Mouse (Mus musculus) adrenal gland, adult 10 weeks (tissue): ENCODE measurements around the gene Cwc27. TPM values are rescaled to one million over a fixed set of nuclear protein-coding genes. Genes with fewer than 3 reads are reported as not detected.

Experiments used
- polyA plus RNA-seq: library from polyadenylated mRNA; stranded (reverse); fragments of 350-450 nt; fragmentation: Illumina TruSeq; extraction: RNeasy Lipid Tissue Mini Kit (QIAGEN cat#74804); gene quantifications from one replicate; pipeline ENCODE4 v1.2.3, GENCODE M21; 2014; ENCODE audit warnings: low read depth, low replicate concordance

The Cwc27 gene
- polyA plus RNA-seq = 32.8 TPM

DNA sequence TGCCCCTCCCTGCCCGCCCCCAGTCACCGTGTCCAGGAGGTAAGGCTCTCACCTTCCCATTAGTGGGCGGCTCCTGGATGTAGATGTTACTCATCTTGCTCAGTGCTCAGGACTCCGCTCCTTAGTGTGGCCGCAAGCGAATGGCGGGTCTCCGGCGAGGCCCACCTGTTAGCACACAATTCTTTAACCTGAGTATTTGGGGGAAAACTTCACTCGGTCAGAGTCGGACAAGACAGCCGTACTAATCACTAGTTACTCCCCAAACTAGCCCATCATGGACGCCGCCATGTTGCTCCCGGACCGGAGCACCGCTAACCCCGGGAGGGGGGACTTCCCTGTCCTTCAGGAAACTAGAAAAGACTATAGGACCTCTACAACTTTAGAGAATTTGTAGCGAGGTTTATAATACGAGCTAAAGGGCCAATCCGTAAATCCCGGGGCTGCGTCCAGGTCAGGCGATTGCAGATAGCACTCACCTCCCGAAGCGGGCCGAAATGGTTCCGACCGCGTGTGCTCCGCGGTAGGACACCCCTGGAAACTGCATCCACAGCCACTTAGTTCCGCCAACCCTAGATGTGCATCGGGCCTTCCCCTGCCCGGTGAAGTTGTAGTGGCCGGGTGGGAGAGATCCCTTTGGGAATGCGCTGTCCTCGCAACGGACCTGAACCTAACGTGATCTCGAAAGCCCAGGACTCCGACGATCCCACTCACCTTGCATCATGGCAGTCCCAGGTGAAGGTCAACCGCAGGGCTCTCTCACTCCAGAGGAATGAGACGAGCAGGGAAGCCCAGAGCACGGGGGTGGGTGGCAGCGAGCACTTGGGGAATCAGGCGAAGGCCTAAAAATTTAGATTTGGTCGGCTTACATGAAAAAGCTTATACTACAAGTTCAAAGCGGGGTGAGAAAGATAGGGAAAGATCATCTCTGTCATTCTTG, at the start of gene Cwc27:
Cwc27 (minus strand) TSS at position 508 of the 937 bp plus-strand sequence.

DNA sequence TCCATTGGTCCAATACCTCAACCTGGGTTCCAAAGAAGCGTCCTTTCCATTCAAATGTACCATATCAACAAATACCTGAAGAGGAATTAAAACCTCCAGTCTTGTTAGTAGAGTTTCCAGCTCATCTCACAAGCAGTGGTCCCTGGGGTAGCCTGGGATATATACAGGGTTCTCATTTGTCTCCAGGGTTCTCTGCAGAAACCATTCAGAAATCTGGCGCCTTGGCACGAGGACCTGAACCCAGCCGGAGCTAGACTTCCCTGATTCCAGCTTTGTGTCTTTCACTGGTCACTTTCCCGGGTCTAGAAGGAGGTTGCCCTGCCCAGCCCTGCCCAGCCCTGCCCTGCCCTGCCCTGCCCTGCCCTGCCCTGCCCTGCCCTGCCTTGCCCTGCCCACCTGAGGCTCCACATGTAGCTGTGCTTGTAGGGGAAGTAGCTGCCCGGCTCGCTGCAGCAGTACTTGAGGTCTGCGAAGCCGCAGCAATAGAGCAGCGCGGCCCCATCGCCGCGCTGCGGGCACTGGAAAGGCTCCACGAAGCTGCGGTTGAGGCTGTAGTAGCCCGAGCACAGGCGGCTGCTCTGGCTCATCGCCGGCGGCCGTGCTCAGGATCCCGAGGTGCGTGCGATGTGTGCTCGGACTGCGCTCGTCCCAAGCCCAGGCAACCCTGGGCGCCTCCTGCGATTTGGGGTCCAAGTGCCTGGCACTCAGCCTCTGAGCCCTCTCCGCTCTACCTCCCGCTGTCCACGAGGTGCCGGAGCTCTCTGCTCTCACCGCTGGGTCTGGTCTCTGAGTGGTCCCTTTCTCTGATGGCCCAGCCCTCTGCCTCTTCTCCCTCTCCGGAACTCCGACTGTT, 46.4 kb upstream of the Cwc27 start, which contains the start of gene Shisal2b:
Shisal2b (minus strand) TSS at position 767 of the 853 bp plus-strand sequence.

DNA sequence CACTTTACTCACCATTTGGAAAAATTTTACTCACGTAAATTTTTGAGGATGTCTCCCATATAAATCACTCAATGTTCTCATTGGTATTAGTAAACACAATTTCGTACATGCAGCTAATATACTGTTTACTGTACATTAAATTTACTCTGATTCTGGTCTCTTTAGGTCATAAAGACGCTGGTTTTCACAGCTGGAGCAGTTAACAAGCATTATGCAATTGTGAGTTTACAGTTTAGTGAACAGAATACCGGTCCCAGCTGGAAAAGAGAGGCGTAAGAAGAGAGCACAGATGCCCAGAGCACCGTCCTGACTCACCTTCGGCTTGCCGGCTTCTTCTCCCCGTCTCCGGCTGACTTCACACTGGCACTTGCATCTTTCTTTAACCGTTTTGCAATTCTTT, 24.8 kb downstream of the Cwc27 start, which contains the start of gene Srek1ip1:
Srek1ip1 (plus strand) TSS at position 301 of the 400 bp plus-strand sequence.

Other genes starting within 250 kb of the Cwc27 start
- 75.6 TPM for gene Srek1ip1, start 24.7 kb downstream of the Cwc27 start, polyA plus RNA-seq
- not detected for gene Shisal2b, start 46.8 kb upstream of the Cwc27 start, polyA plus RNA-seq
- gene Rgs7bp, start 237.8 kb upstream of the Cwc27 start, polyA plus RNA-seq = 4.8 TPM